Mouse (Mus musculus): Measurements from ENCODE around the gene Tas2r143. TPM values are rescaled to one million over a fixed set of nuclear protein-coding genes. Genes with fewer than 3 reads are reported as not detected.

Gene Tas2r143
- polyA plus RNA-seq, 1 experiment from 2014 or later = not detected

DNA sequence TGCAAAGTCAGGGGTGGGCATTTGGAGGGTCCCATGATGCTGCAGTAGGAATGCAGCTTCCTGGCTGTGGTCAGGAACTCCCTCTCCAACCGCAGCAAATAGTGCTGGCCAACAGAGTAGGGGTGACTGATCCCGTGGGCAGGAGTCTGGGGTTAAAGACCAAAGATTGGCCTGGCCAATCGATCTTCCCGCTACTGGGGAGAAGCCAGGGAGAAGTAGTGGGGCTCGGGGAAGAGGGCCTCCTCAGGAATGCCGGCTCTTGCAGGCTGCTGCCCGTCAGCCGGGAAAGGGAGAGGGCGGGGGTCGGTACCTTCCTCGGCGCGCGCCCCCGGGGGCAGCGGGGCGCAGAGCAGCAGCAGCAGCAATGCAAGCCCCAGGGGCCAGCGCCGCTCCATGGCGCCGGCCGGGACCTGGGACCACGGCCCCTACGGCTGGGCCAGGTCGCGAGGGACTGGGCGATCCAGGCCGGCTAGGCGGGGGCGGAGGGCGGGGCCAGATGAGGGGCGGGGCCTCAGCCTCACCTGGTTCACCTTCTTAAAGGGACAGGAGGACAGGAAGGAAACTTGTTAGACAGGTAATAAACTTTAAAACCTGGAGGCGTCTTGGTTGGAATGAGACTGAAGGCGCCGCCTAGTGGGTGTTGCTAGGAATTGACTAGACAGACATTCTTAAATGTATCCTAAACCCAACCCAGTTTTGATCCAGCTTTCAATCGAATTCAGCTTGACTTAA, 27.1 kb upstream of the Tas2r143 start, which contains the start of gene Epha1:
Epha1 (minus strand) TSS at position 453 of the 732 bp plus-strand sequence.
- Histone ChIP-seq H3K27ac (replicated peaks; ENCODE audit: low read depth, low read length) (peak within 1 kb of the TSS; percentile 15; the same call in 1 of the 2 replicates), H3K27me3 (replicated peaks; ENCODE audit: control insufficient read depth, insufficient read depth, low read length) (no peaks in the 10 kb centered on the region), H3K4me1 (ENCODE audit: control insufficient read depth, insufficient read depth, low read length) (peaks cover 21% of the 10 kb centered on the region), H3K9ac (ENCODE audit: low read depth, low read length) (peak within 1 kb of the TSS; percentile 69), H3K9me3 (ENCODE audit: control insufficient read depth, low read length) (no peaks in the 10 kb centered on the region), H3K4me3 (ENCODE audit: low read depth, low read length) (peak within 1 kb of the TSS; percentile 61), H3K4me2 (ENCODE audit: low read depth, low read length) (peak within 1 kb of the TSS; percentile 97), H3K36me3 (ENCODE audit: control insufficient read depth, insufficient read depth, low read length) (no peaks in the 10 kb centered on the region)
- DNase-seq (ENCODE audit: low spot score) (peak; percentile 89), ATAC-seq (ENCODE audit: low read depth) (peak; percentile 82)
- WGBS = 3% methylated on average over 23 of the region's 36 CpGs

DNA sequence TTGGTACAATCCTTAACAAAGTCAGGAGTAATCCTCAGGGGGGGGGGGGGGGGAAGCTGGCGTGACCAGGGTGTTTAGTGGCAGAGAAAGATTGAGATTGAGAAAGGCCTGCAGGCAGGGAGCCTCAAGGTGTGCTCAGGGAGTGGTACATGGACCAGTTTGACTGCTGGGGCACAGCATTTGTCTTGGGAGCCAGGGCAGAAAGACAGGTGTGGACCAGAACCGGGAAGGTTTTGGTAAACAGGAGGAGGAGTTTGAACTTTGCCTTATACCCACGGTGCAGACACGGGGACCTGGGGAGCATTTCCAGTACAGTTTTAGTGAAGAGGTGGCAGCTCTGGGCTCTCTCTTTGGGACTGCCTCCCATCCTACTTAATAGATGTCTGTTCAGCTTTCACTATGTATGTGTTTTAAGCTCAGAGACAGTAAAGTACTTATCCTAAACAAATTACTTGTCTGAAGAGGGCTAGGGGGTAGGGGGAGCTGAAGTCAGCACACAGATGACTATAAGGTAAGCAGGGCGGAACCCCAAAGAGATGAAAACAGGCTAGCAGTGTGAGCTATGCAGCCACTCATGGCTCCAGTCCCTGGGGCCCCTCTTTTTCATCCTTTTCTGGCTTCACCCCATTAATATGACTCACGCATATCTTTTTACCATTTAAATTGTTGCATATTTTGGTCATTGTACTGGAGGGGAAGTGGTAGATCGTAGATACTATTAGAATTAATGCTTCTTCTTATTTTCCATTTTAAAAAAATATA, 26.2 kb upstream of the Tas2r143 start:
- ATAC-seq (ENCODE audit: low read depth) (peak; percentile 5; the same call in 1 of the 2 replicates), DNase-seq (ENCODE audit: low spot score) (no peak)
- WGBS = 39% methylated on average over 7 of the region's 7 CpGs
- Histone ChIP-seq H3K4me2 (ENCODE audit: low read depth, low read length) (peak overlapping the region; percentile 97), H3K4me1 (ENCODE audit: control insufficient read depth, insufficient read depth, low read length) (peaks cover 21% of the 10 kb centered on the region), H3K27ac (replicated peaks; ENCODE audit: low read depth, low read length) (peak overlapping the region; percentile 15; the same call in 1 of the 2 replicates), H3K9me3 (ENCODE audit: control insufficient read depth, low read length) (no peaks in the 10 kb centered on the region), H3K4me3 (ENCODE audit: low read depth, low read length) (peak overlapping the region; percentile 61), H3K36me3 (ENCODE audit: control insufficient read depth, insufficient read depth, low read length) (no peaks in the 10 kb centered on the region), H3K27me3 (replicated peaks; ENCODE audit: control insufficient read depth, insufficient read depth, low read length) (no peaks in the 10 kb centered on the region), H3K9ac (ENCODE audit: low read depth, low read length) (peak overlapping the region; percentile 69)

DNA sequence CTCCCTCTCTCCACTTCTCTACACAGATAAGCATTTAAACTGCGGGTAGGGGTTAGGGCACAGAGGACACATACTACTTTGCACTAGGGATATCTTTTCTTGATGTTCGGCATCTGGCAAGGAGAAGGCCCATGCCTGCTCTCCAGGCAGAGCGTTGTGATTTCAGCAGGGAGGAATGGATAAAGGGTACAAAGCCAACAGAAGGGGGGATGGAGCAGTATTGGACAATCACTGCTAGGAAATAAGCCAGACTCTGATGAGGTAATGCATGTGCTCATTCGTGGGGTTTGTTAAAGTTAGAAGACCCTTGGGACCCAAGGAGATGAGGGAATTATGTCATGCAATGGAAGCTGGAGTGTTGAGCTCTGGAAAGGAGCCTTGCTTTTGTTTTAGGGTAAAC, 25.3 kb upstream of the Tas2r143 start:
- Histone ChIP-seq H3K27ac (replicated peaks; ENCODE audit: low read depth, low read length) (no peak overlapping the region), H3K4me1 (ENCODE audit: control insufficient read depth, insufficient read depth, low read length) (peaks cover 21% of the 10 kb centered on the region), H3K4me2 (ENCODE audit: low read depth, low read length) (no peak overlapping the region), H3K9me3 (ENCODE audit: control insufficient read depth, low read length) (no peaks in the 10 kb centered on the region), H3K9ac (ENCODE audit: low read depth, low read length) (no peak overlapping the region), H3K4me3 (ENCODE audit: low read depth, low read length) (no peak overlapping the region), H3K27me3 (replicated peaks; ENCODE audit: control insufficient read depth, insufficient read depth, low read length) (no peaks in the 10 kb centered on the region), H3K36me3 (ENCODE audit: control insufficient read depth, insufficient read depth, low read length) (no peaks in the 10 kb centered on the region)
- 51% methylated on average over 4 of the region's 4 CpGs for WGBS
- ATAC-seq (ENCODE audit: low read depth) (peak; percentile 15; the same call in 1 of the 2 replicates), DNase-seq (ENCODE audit: low spot score) (peak; percentile 77)

DNA sequence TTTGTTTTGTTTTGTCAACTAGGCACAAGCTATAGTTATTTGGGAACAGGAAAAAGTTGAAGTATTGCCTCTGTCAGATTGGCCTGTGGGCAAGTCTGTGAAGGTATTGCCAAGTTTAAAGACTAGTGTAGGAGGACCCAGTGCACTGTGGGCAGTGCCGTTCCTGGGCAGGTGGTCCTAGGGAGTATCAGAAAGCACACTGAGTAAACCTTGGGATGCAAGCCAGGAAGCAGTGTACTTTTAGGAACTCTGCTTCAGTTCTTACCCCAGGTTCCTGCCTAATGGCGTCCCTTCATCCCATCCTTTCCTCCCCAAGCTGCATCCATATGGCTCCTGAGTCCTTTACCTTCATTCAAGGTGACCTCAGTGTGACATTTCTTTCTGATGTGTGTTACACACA, 24.9 kb upstream of the Tas2r143 start:
- no peak overlapping the region for H3K4me3 ChIP-seq (ENCODE audit: low read depth, low read length)
- H3K4me1 ChIP-seq (ENCODE audit: control insufficient read depth, insufficient read depth, low read length) = peaks cover 18% of the 10 kb centered on the region
- H3K27ac ChIP-seq (replicated peaks; ENCODE audit: low read depth, low read length) = no peak overlapping the region
- H3K27me3 ChIP-seq (replicated peaks; ENCODE audit: control insufficient read depth, insufficient read depth, low read length) = no peaks in the 10 kb centered on the region
- no peak for ATAC-seq (ENCODE audit: low read depth)
- H3K36me3 ChIP-seq (ENCODE audit: control insufficient read depth, insufficient read depth, low read length) = no peaks in the 10 kb centered on the region
- no peaks in the 10 kb centered on the region for H3K9me3 ChIP-seq (ENCODE audit: control insufficient read depth, low read length)
- 71% methylated on average over 2 of the region's 2 CpGs for WGBS
- no peak overlapping the region for H3K9ac ChIP-seq (ENCODE audit: low read depth, low read length)
- H3K4me2 ChIP-seq (ENCODE audit: low read depth, low read length) = no peak overlapping the region
- no peak for DNase-seq (ENCODE audit: low spot score)

DNA sequence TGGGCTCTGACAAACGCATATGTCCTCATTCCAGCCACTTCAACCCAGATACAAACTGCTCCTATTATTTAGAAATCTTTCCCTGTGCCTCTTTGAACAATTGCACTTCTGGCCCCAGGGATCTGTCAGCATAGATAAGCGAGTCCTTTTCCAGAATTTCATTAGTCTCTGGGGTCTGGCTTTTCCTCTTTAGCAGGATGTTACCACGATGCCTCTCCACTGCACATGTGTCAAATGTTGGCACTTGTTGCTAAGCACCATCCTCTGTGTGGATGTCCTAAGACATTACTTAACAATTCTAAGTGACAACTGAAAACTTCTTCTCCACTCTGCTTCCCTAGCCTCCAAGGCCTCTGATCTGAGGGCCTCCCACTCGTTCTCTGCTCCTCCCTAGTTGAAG, 24.0 kb upstream of the Tas2r143 start:
- Histone ChIP-seq H3K27me3 (replicated peaks; ENCODE audit: control insufficient read depth, insufficient read depth, low read length) (no peaks in the 10 kb centered on the region), H3K9ac (ENCODE audit: low read depth, low read length) (no peak overlapping the region), H3K4me1 (ENCODE audit: control insufficient read depth, insufficient read depth, low read length) (peaks cover 18% of the 10 kb centered on the region), H3K27ac (replicated peaks; ENCODE audit: low read depth, low read length) (no peak overlapping the region), H3K4me2 (ENCODE audit: low read depth, low read length) (no peak overlapping the region), H3K4me3 (ENCODE audit: low read depth, low read length) (no peak overlapping the region), H3K36me3 (ENCODE audit: control insufficient read depth, insufficient read depth, low read length) (no peaks in the 10 kb centered on the region), H3K9me3 (ENCODE audit: control insufficient read depth, low read length) (no peaks in the 10 kb centered on the region)
- DNase-seq (ENCODE audit: low spot score) = no peak
- 39% methylated on average over 4 of the region's 4 CpGs for WGBS
- no peak for ATAC-seq (ENCODE audit: low read depth)

DNA sequence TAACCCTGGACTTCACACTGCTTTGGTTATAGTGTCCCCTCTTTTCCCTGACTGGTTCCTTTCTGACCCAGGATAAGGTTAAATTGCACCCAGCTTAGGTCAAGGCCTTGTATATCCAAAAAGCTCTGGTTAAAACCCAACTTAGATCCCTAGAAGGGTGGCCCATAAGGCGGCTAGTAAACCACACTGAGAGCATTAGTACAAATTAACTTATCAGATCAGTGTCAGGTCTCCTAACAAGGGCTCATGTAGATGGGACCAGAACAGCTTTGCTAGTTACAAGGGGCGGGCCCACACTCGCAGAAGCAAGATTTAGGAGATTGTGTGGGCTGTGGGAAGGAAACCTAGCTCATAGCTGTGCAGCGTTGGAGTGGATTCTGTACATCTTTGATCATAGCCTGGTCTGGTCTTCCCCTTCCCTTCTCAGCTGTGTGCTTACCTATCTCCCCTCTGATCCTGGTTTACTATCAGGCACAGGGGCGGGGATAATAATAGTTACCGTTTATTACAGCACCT, 23.5 kb upstream of the Tas2r143 start:
- WGBS = 69% methylated on average over 6 of the region's 6 CpGs
- no peak overlapping the region for H3K27ac ChIP-seq (replicated peaks; ENCODE audit: low read depth, low read length)
- H3K9ac ChIP-seq (ENCODE audit: low read depth, low read length) = no peak overlapping the region
- no peaks in the 10 kb centered on the region for H3K36me3 ChIP-seq (ENCODE audit: control insufficient read depth, insufficient read depth, low read length)
- H3K9me3 ChIP-seq (ENCODE audit: control insufficient read depth, low read length) = no peaks in the 10 kb centered on the region
- no peak for DNase-seq (ENCODE audit: low spot score)
- H3K4me1 ChIP-seq (ENCODE audit: control insufficient read depth, insufficient read depth, low read length) = peaks cover 18% of the 10 kb centered on the region
- H3K4me2 ChIP-seq (ENCODE audit: low read depth, low read length) = no peak overlapping the region
- no peak overlapping the region for H3K4me3 ChIP-seq (ENCODE audit: low read depth, low read length)
- no peak for ATAC-seq (ENCODE audit: low read depth)
- no peaks in the 10 kb centered on the region for H3K27me3 ChIP-seq (replicated peaks; ENCODE audit: control insufficient read depth, insufficient read depth, low read length)

DNA sequence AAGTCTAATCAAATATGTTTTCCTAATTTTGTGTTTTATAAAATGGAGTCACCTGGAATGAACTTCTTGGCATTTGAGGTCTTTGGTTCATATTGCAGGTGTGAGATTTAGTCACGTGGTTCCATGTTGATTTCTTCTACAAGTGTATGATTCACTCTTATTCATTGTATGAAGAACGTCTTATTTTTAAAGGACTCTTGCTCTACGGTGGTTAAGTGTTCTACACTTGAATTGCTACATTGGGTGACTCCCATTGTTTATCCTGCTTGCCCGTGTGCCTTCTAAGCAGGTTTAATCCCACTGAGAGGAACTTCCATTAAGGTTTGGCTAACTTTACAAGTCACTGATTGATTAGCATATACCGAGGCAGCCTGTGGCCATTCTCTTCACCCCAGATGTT, 22.8 kb upstream of the Tas2r143 start:
- ATAC-seq (ENCODE audit: low read depth) (no peak), DNase-seq (ENCODE audit: low spot score) (no peak)
- H3K9ac ChIP-seq (ENCODE audit: low read depth, low read length) = no peak overlapping the region
- H3K27me3 ChIP-seq (replicated peaks; ENCODE audit: control insufficient read depth, insufficient read depth, low read length) = no peaks in the 10 kb centered on the region
- no peak overlapping the region for H3K27ac ChIP-seq (replicated peaks; ENCODE audit: low read depth, low read length)
- H3K36me3 ChIP-seq (ENCODE audit: control insufficient read depth, insufficient read depth, low read length) = no peaks in the 10 kb centered on the region
- 75% methylated on average over 5 of the region's 5 CpGs for WGBS
- no peak overlapping the region for H3K4me2 ChIP-seq (ENCODE audit: low read depth, low read length)
- no peaks in the 10 kb centered on the region for H3K9me3 ChIP-seq (ENCODE audit: control insufficient read depth, low read length)
- H3K4me3 ChIP-seq (ENCODE audit: low read depth, low read length) = no peak overlapping the region
- peaks cover 16% of the 10 kb centered on the region for H3K4me1 ChIP-seq (ENCODE audit: control insufficient read depth, insufficient read depth, low read length)

DNA sequence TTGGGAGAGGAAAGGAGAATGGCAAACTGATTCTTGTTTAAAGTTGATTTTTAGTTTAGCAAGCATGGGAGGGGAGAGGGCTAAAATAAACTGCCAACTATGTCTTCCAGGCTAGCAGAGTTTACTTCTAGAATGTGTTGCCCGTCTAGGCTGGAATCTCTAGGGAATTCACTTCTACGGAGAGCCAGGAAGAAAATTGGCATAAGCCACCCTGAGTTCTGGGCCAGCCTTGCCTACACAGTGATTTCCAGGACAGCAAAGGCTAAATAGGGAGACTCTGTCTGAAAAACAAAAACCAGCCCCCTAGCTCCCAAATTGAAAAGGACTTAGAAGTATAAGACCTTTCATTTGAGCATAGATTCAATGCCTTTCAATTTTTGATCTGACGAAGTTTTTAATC, 20.5 kb upstream of the Tas2r143 start:
- DNase-seq (ENCODE audit: low spot score) (no peak), ATAC-seq (ENCODE audit: low read depth) (no peak)
- H3K9ac ChIP-seq (ENCODE audit: low read depth, low read length) = no peak overlapping the region
- 31% methylated on average over 3 of the region's 3 CpGs for WGBS
- H3K9me3 ChIP-seq (ENCODE audit: control insufficient read depth, low read length) = no peaks in the 10 kb centered on the region
- H3K4me3 ChIP-seq (ENCODE audit: low read depth, low read length) = no peak overlapping the region
- H3K4me2 ChIP-seq (ENCODE audit: low read depth, low read length) = no peak overlapping the region
- no peaks in the 10 kb centered on the region for H3K27me3 ChIP-seq (replicated peaks; ENCODE audit: control insufficient read depth, insufficient read depth, low read length)
- no peak overlapping the region for H3K27ac ChIP-seq (replicated peaks; ENCODE audit: low read depth, low read length)
- H3K4me1 ChIP-seq (ENCODE audit: control insufficient read depth, insufficient read depth, low read length) = peaks cover 4% of the 10 kb centered on the region; the same call in 1 of the 2 replicates
- H3K36me3 ChIP-seq (ENCODE audit: control insufficient read depth, insufficient read depth, low read length) = no peaks in the 10 kb centered on the region

All from embryonic facial prominence, embryonic 14.5 days (tissue).